Mouse (Mus musculus) stomach, postnatal 0 days (tissue): ENCODE data around the gene Bag3.

Source experiments
- CTCF ChIP-seq: IDR thresholded peaks from 2 replicates; pipeline ENCODE4 v1.5.1; 2016; ENCODE audit warnings: antibody characterized with exemption, low read depth, mild to moderate bottlenecking, moderate library complexity
- EP300 ChIP-seq: optimal IDR thresholded peaks from 2 replicates; pipeline ENCODE3; 2016; ENCODE audit warnings: antibody characterized with exemption

DNA sequence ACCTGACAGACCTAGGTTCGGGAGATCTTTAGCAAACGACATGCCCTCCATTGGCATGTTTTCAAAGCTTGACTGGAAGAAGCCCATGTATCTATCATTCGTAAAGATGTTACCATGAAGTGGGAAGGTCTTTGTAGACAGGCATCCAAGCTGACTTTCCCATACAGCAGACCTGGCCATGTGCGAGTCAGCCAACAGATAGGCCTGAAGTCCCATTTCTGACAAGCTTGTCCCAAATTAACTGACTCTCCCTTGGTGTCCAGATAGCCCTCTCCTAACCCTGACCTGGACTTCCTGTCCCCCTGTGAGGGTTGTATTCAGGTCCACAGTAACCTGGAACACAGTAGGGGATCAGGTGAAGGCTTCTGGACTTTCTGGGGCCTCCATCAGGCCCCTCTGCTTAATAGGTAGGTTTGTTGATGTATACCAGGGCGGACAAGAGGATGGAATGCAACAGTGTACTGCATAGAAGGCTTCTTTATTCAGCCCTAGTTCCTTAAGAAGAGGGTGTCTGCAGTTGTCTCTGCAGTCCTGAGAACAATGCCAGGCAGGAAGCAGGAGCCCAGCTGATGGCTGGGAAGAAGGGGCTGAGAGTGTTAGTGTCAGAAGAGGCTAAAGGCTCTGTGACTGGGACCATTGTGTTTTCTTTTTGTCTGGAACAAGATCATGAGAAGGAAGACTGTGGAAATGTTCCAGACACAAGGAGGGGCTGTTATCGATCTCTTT lies 9.2 kb downstream of the Bag3 start:
- TF ChIP-seq CTCF (no peak), EP300 (no peak)
